Comparison of ENCODE assay signal across 10 mouse cellular contexts in the genomic region with DNA sequence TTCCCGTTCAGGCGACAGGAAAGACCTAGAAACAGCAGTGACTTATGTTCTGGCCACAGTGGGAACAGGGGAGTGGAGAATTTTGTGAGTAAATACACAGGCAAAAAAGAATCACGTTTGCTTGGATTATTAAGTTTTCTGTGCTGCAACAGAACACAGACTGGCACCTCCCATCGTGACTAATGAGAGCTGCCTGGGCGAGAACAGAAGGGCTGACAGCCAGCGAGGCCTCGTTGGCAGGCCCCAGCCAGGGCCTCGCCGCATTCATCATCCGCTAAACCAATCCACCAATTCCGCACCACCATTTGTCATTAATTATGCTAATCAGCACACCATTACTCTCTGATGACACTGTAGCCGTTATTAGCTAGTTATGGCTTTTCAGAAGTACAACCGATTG.
DNase-seq lines count a peak whose midpoint lies in the region; ATAC-seq and TF ChIP-seq lines count a peak whose summit lies in the region.
"Had no signal": no experiment of that assay in that cellular context is flagged by ENCODE, and none has a peak within 500 bp of the region (broad histone marks: within the 10 kb centered on the region; RNA-seq: fewer than 3 reads in every experiment).

No protein-coding gene starts in this region.

- H3K27ac ChIP-seq in hindbrain, postnatal 0 days, result peak overlapping the region; percentile 68
- peak overlapping the region; percentile 65 for H3K27ac ChIP-seq in midbrain, embryonic 16.5 days (ENCODE audit: low read length)
- no peak overlapping the region for H3K27ac ChIP-seq in stomach, postnatal 0 days (replicated peaks)

- 0 out of 2 replicates have a peak overlapping the region, but pooled peaks have one; percentile 6 for H3K9ac ChIP-seq in hindbrain, postnatal 0 days (replicated peaks; ENCODE audit: low read length)
- H3K9ac ChIP-seq in midbrain, embryonic 16.5 days (ENCODE audit: low read depth, low read length), result 0 out of 2 replicates have a peak overlapping the region, but pooled peaks have one; percentile 13
- no peak overlapping the region for H3K9ac ChIP-seq in stomach, postnatal 0 days (ENCODE audit: low read length)

- 12% methylated on average over 13 of the region's 13 CpGs for WGBS in hindbrain, postnatal 0 days
- WGBS in midbrain, embryonic 16.5 days, result 16% methylated on average over 13 of the region's 13 CpGs
- 66% methylated on average over 13 of the region's 13 CpGs for WGBS in lung, adult 2 months
- WGBS in stomach, postnatal 0 days, result 39% methylated on average over 13 of the region's 13 CpGs

- H3K4me3 ChIP-seq in hindbrain, postnatal 0 days (ENCODE audit: low read length), result no peak overlapping the region
- no peak overlapping the region for H3K4me3 ChIP-seq in midbrain, embryonic 16.5 days (ENCODE audit: low read depth, low read length)
- H3K4me3 ChIP-seq in lung, adult 2 months (replicated peaks; ENCODE audit: extremely low read depth, low read depth, low read length), result no peak overlapping the region
- no peak overlapping the region for H3K4me3 ChIP-seq in stomach, postnatal 0 days (ENCODE audit: low read depth, low read length)

- TF ChIP-seq POLR2A in lung, adult 2 months (IDR thresholded peaks at IDR 0.05; ENCODE audit: borderline replicate concordance, extremely low read depth, low read depth, low read length), result no peak

- H3K36me3 ChIP-seq in hindbrain, postnatal 0 days (ENCODE audit: insufficient read depth, low read length), result no peaks in the 10 kb centered on the region
- H3K36me3 ChIP-seq in midbrain, embryonic 16.5 days (ENCODE audit: control insufficient read depth, insufficient read depth, low read length), result no peaks in the 10 kb centered on the region
- H3K36me3 ChIP-seq in stomach, postnatal 0 days (ENCODE audit: control insufficient read depth, insufficient read depth, low read length), result no peaks in the 10 kb centered on the region; the same call in 1 of the 2 replicates

- no peaks in the 10 kb centered on the region for H3K9me3 ChIP-seq in hindbrain, postnatal 0 days (ENCODE audit: low read length)
- H3K9me3 ChIP-seq in midbrain, embryonic 16.5 days (replicated peaks; ENCODE audit: control insufficient read depth, low read length, poor library complexity, severe bottlenecking), result no peaks in the 10 kb centered on the region
- no peaks in the 10 kb centered on the region for H3K9me3 ChIP-seq in stomach, postnatal 0 days (ENCODE audit: control insufficient read depth, low read length)

- no peak overlapping the region for H3K4me2 ChIP-seq in hindbrain, postnatal 0 days (ENCODE audit: low read depth, low read length)
- H3K4me2 ChIP-seq in midbrain, embryonic 16.5 days (ENCODE audit: low read length), result no peak overlapping the region
- H3K4me2 ChIP-seq in stomach, postnatal 0 days (replicated peaks; ENCODE audit: low read depth), result no peak overlapping the region

- H3K4me1 ChIP-seq in hindbrain, postnatal 0 days (ENCODE audit: insufficient read depth, low read length), result peaks cover 19% of the 10 kb centered on the region; the same call in 1 of the 2 replicates
- peaks cover 55% of the 10 kb centered on the region for H3K4me1 ChIP-seq in midbrain, embryonic 16.5 days (ENCODE audit: control insufficient read depth, insufficient read depth, low read length)
- H3K4me1 ChIP-seq in lung, adult 2 months (ENCODE audit: control insufficient read depth, insufficient read depth, low read length), result no peaks in the 10 kb centered on the region
- H3K4me1 ChIP-seq in stomach, postnatal 0 days (replicated peaks; ENCODE audit: control insufficient read depth, insufficient read depth), result no peaks in the 10 kb centered on the region

- peak; percentile 51 for DNase-seq in cerebellum, adult 11 months
- DNase-seq in cerebellum, postnatal 36 days, result peak; percentile 61 to 62
- peak; percentile 84 for DNase-seq in hindbrain, postnatal 0 days (ENCODE audit: low spot score)
- no peak for DNase-seq in lung, adult 2 months
- no peak for DNase-seq in stomach, postnatal 0 days (ENCODE audit: low spot score)
- DNase-seq: gastrocnemius, postnatal 36 days; spleen, adult 18-20 months had no signal

- TF ChIP-seq CTCF in hindbrain, postnatal 0 days (IDR thresholded peaks at IDR 0.05; ENCODE audit: low read depth), result no peak
- no peak for TF ChIP-seq CTCF in lung, adult 2 months (IDR thresholded peaks at IDR 0.05; ENCODE audit: insufficient read depth, low read length)
- TF ChIP-seq CTCF in stomach, postnatal 0 days (IDR thresholded peaks at IDR 0.05; ENCODE audit: low read depth), result no peak

- no peaks in the 10 kb centered on the region for H3K27me3 ChIP-seq in hindbrain, postnatal 0 days (ENCODE audit: insufficient read depth, low read length)
- H3K27me3 ChIP-seq in midbrain, embryonic 16.5 days (ENCODE audit: control insufficient read depth, insufficient read depth, low read depth, low read length), result no peaks in the 10 kb centered on the region
- no peaks in the 10 kb centered on the region for H3K27me3 ChIP-seq in stomach, postnatal 0 days (ENCODE audit: control insufficient read depth, insufficient read depth, low read length)

- no peak for ATAC-seq in cerebellum, adult (ENCODE audit: insufficient number of reproducible peaks, low FRiP score, low TSS enrichment)
- peak; percentile 71 for ATAC-seq in hindbrain, postnatal 0 days
- peak; percentile 61; the same call in 1 of the 2 replicates for ATAC-seq in midbrain, embryonic 16.5 days
- ATAC-seq in stomach, postnatal 0 days (ENCODE audit: low FRiP score, low TSS enrichment), result no peak
- ATAC-seq in megakaryocyte-erythroid progenitor cell, adult 5-6 weeks (replicated peaks; ENCODE audit: low FRiP score, low TSS enrichment, poor library complexity, severe bottlenecking), result no peak

- no peak for TF ChIP-seq EP300 in stomach, postnatal 0 days (optimal IDR thresholded peaks at IDR 0.05)

Comparison
In these comparisons a context has a peak if more than half of its experiments do, and no peak if none do; other contexts are left out.
1. DNase-seq: peak in cerebellum, adult 11 months (single experiment), cerebellum, postnatal 36 days (2 of 2) and hindbrain, postnatal 0 days (single experiment); none in lung, adult 2 months (single experiment) and stomach, postnatal 0 days (single experiment).
2. ATAC-seq: peak in hindbrain, postnatal 0 days (single experiment) and midbrain, embryonic 16.5 days (single experiment); none in cerebellum, adult (single experiment), stomach, postnatal 0 days (single experiment) and megakaryocyte-erythroid progenitor cell, adult 5-6 weeks (single experiment).